Mouse (Mus musculus): ENCODE measurements around the gene Cbll1. TPM values are rescaled to one million over a fixed set of nuclear protein-coding genes. Genes with fewer than 3 reads are reported as not detected.
A peak's percentile ranks its signal among the peaks of the same experiment; 100 is the strongest.

Cbll1 gene
- total and polyA plus RNA-seq, 3 experiments = 5.3 to 19.8 TPM; not detected in 1

GRCm38 (mm10) chr12:31507718-31508364 is 8.4 kb upstream of the Cbll1 start:
- no peaks in the 10 kb centered on the region for H3K36me3 ChIP-seq (ENCODE audit: control insufficient read depth in 1 of 2, insufficient read depth in 2 of 2, low read length in 2 of 2)
- no peaks in the 10 kb centered on the region for H3K27me3 ChIP-seq (ENCODE audit: control insufficient read depth in 1 of 2, insufficient read depth in 2 of 2, low read length in 2 of 2)
- H3K4me1 ChIP-seq (ENCODE audit: control insufficient read depth in 1 of 2, insufficient read depth in 2 of 2, low read length in 2 of 2) = no peaks in the 10 kb centered on the region
- H3K9ac ChIP-seq (ENCODE audit: control insufficient read depth, low read depth, low read length, poor library complexity, severe bottlenecking) = no peak overlapping the region
- no peaks in the 10 kb centered on the region for H3K9me3 ChIP-seq (replicated peaks; ENCODE audit: insufficient read depth, low read length)
- DNase-seq (ENCODE audit: low read depth, low spot score) = peak; percentile 66
- H3K27ac ChIP-seq (ENCODE audit: control insufficient read depth, low read depth, low read length) = no peak overlapping the region
- H3K4me3 ChIP-seq (ENCODE audit: control insufficient read depth in 1 of 2, insufficient read depth in 1 of 2, low read depth in 2 of 2, low read length in 2 of 2) = no peak overlapping the region
- no peaks in the 10 kb centered on the region for H3K79me2 ChIP-seq (ENCODE audit: control insufficient read depth, insufficient read depth, low read length, poor library complexity)
- TF ChIP-seq SIN3A (IDR thresholded peaks at IDR 0.05; ENCODE audit: low read length) (0 out of 2 replicates have a peak, but pooled peaks have one; percentile 35), ZC3H11A (IDR thresholded peaks at IDR 0.05; ENCODE audit: low read depth, low read length) (peak; percentile 93), SMC3 (IDR thresholded peaks at IDR 0.05; ENCODE audit: low read depth, low read length) (peak; percentile 89), CHD2 (IDR thresholded peaks at IDR 0.05; ENCODE audit: low read length) (no peak), RAD21 (IDR thresholded peaks at IDR 0.05; ENCODE audit: low read depth, low read length) (peak; percentile 98), KAT2A (conservative IDR thresholded peaks at IDR 0.05; ENCODE audit: low read depth, low read length) (no peak), CTCF (IDR thresholded peaks at IDR 0.05 in 2 of 3, conservative IDR thresholded peaks at IDR 0.05 in 1 of 3; ENCODE audit: control insufficient read depth in 1 of 3, insufficient read depth in 1 of 3, low read depth in 2 of 3, low read length in 3 of 3, poor library complexity in 1 of 3, severe bottlenecking in 1 of 3) (peak; percentile 39 to 79 (median 46))

GRCm38 (mm10) chr12:31503211-31503610 is 3.8 kb upstream of the Cbll1 start:
- Histone ChIP-seq H3K4me1 (ENCODE audit: control insufficient read depth in 1 of 2, insufficient read depth in 2 of 2, low read length in 2 of 2) (peaks cover 5 to 7% of the 10 kb centered on the region in 2 experiments), H3K79me2 (ENCODE audit: control insufficient read depth, insufficient read depth, low read length, poor library complexity) (peaks cover 12% of the 10 kb centered on the region), H3K36me3 (ENCODE audit: control insufficient read depth in 1 of 2, insufficient read depth in 2 of 2, low read length in 2 of 2) (peaks cover 0 to 7% of the 10 kb centered on the region in 2 experiments; a peak in 2 of 4 replicates), H3K4me3 (ENCODE audit: control insufficient read depth in 1 of 2, insufficient read depth in 1 of 2, low read depth in 2 of 2, low read length in 2 of 2) (no peak overlapping the region), H3K9ac (ENCODE audit: control insufficient read depth, low read depth, low read length, poor library complexity, severe bottlenecking) (no peak overlapping the region), H3K27me3 (ENCODE audit: control insufficient read depth in 1 of 2, insufficient read depth in 2 of 2, low read length in 2 of 2) (no peaks in the 10 kb centered on the region), H3K9me3 (replicated peaks; ENCODE audit: insufficient read depth, low read length) (no peaks in the 10 kb centered on the region), H3K27ac (ENCODE audit: control insufficient read depth, low read depth, low read length) (no peak overlapping the region)
- DNase-seq (ENCODE audit: low read depth, low spot score) = peak; percentile 44
- peak; percentile 42 for TF ChIP-seq ZC3H11A (IDR thresholded peaks at IDR 0.05; ENCODE audit: low read depth, low read length)
- TF ChIP-seq CTCF (IDR thresholded peaks at IDR 0.05 in 2 of 3, conservative IDR thresholded peaks at IDR 0.05 in 1 of 3; ENCODE audit: control insufficient read depth in 1 of 3, insufficient read depth in 1 of 3, low read depth in 2 of 3, low read length in 3 of 3, poor library complexity in 1 of 3, severe bottlenecking in 1 of 3) = peak; percentile 45 to 82 (median 57)
- TF ChIP-seq MAX (IDR thresholded peaks at IDR 0.05; ENCODE audit: low read length) = no peak
- peak; percentile 73 for TF ChIP-seq SMC3 (IDR thresholded peaks at IDR 0.05; ENCODE audit: low read depth, low read length)
- no peak for TF ChIP-seq CHD1 (IDR thresholded peaks at IDR 0.05; ENCODE audit: low read depth, low read length)
- peak; percentile 33 for TF ChIP-seq RAD21 (IDR thresholded peaks at IDR 0.05; ENCODE audit: low read depth, low read length)

GRCm38 (mm10) chr12:31501266-31501665 is 1.9 kb upstream of the Cbll1 start:
- H3K27ac ChIP-seq (ENCODE audit: control insufficient read depth, low read depth, low read length) = no peak overlapping the region
- no peak overlapping the region for H3K4me3 ChIP-seq (ENCODE audit: control insufficient read depth in 1 of 2, insufficient read depth in 1 of 2, low read depth in 2 of 2, low read length in 2 of 2)
- H3K9me3 ChIP-seq (replicated peaks; ENCODE audit: insufficient read depth, low read length) = no peaks in the 10 kb centered on the region
- peaks cover 0 to 12% of the 10 kb centered on the region in 2 experiments; a peak in 2 of 4 replicates for H3K36me3 ChIP-seq (ENCODE audit: control insufficient read depth in 1 of 2, insufficient read depth in 2 of 2, low read length in 2 of 2)
- TF ChIP-seq ZKSCAN1 (IDR thresholded peaks at IDR 0.05; ENCODE audit: low read depth, low read length) = no peak
- no peak for TF ChIP-seq NRF1 (IDR thresholded peaks at IDR 0.05; ENCODE audit: insufficient read depth, low read depth, low read length, poor library complexity, severe bottlenecking)
- TF ChIP-seq SIN3A (IDR thresholded peaks at IDR 0.05; ENCODE audit: low read length) = no peak
- no peak for TF ChIP-seq MXI1 (IDR thresholded peaks at IDR 0.05; ENCODE audit: low read depth, low read length)
- no peak for TF ChIP-seq MYB (IDR thresholded peaks at IDR 0.05; ENCODE audit: low read depth, low read length)
- no peak for TF ChIP-seq E2F4 (IDR thresholded peaks at IDR 0.05; ENCODE audit: borderline replicate concordance, low read depth, low read length)
- no peak for TF ChIP-seq CTCF (IDR thresholded peaks at IDR 0.05 in 2 of 3, conservative IDR thresholded peaks at IDR 0.05 in 1 of 3; ENCODE audit: control insufficient read depth in 1 of 3, insufficient read depth in 1 of 3, low read depth in 2 of 3, low read length in 3 of 3, poor library complexity in 1 of 3, severe bottlenecking in 1 of 3)
- TF ChIP-seq KAT2A (conservative IDR thresholded peaks at IDR 0.05; ENCODE audit: low read depth, low read length) = no peak
- 0 out of 2 replicates have a peak, but pooled peaks have one; percentile 19 for TF ChIP-seq ETS1 (IDR thresholded peaks at IDR 0.05; ENCODE audit: low read depth, low read length)
- 0 out of 2 replicates have a peak, but pooled peaks have one; percentile 18 for TF ChIP-seq ELF1 (IDR thresholded peaks at IDR 0.05; ENCODE audit: low read depth, low read length)
- no peak for TF ChIP-seq USF2 (IDR thresholded peaks at IDR 0.05; ENCODE audit: borderline replicate concordance in 1 of 2, insufficient read depth in 1 of 2, low read depth in 1 of 2, low read length in 2 of 2)
- TF ChIP-seq ZMIZ1 (IDR thresholded peaks at IDR 0.05; ENCODE audit: low read depth, low read length) = no peak
- no peak for TF ChIP-seq MEF2A (IDR thresholded peaks at IDR 0.05; ENCODE audit: extremely low read depth, insufficient replicate concordance, low read depth, low read length, poor library complexity, severe bottlenecking)
- TF ChIP-seq MAZ (IDR thresholded peaks at IDR 0.05; ENCODE audit: low read depth, low read length) = no peak
- TF ChIP-seq ZC3H11A (IDR thresholded peaks at IDR 0.05; ENCODE audit: low read depth, low read length) = no peak
- no peak for TF ChIP-seq MAFK (IDR thresholded peaks at IDR 0.05; ENCODE audit: borderline replicate concordance, low read depth, low read length)
- peak; percentile 48 for DNase-seq (ENCODE audit: low read depth, low spot score)
- H3K79me2 ChIP-seq (ENCODE audit: control insufficient read depth, insufficient read depth, low read length, poor library complexity) = peaks cover 26% of the 10 kb centered on the region
- peaks cover 5 to 11% of the 10 kb centered on the region in 2 experiments for H3K4me1 ChIP-seq (ENCODE audit: control insufficient read depth in 1 of 2, insufficient read depth in 2 of 2, low read length in 2 of 2)
- no peaks in the 10 kb centered on the region for H3K27me3 ChIP-seq (ENCODE audit: control insufficient read depth in 1 of 2, insufficient read depth in 2 of 2, low read length in 2 of 2)
- H3K9ac ChIP-seq (ENCODE audit: control insufficient read depth, low read depth, low read length, poor library complexity, severe bottlenecking) = no peak overlapping the region

Data from MEL (cell line).